Mouse (Mus musculus) midbrain, embryonic 14.5 days (tissue): ENCODE results near the gene Pole4. TPM values are rescaled to one million over a fixed set of nuclear protein-coding genes. Genes with fewer than 3 reads are reported as not detected.

Experiments used
- ATAC-seq: fragments of 200-750 bp; cut with Nextera tagmentation; 2 replicates; pipeline ENCODE4 v1.8.0; 2017; ENCODE audit warnings: moderate number of reproducible peaks, moderate library complexity; ENCODE audit not compliant: low FRiP score, low TSS enrichment
- DNase-seq: peaks from one replicate; pipeline ENCODE4 v3.0.0-alpha.2; 2015
- H3K27ac ChIP-seq: fragments of 300-500 bp; sonication (generic); replicated peaks from 2 replicates; pipeline ENCODE4 v1.5.1; 2014; ENCODE audit warnings: mild to moderate bottlenecking, low read depth, low read length, moderate library complexity
- H3K27me3 ChIP-seq: fragments of 300-500 bp; sonication (generic); 2 replicates; pipeline ENCODE4 v1.6.1; 2014; ENCODE audit warnings: low read length, control low read depth, mixed read lengths; ENCODE audit not compliant: control insufficient read depth, insufficient read depth
- H3K36me3 ChIP-seq: fragments of 300-500 bp; sonication (generic); 2 replicates; pipeline ENCODE4 v1.6.1; 2014; ENCODE audit warnings: low read length, control low read depth; ENCODE audit not compliant: control insufficient read depth, insufficient read depth
- H3K4me1 ChIP-seq: fragments of 300-500 bp; sonication (generic); 2 replicates; pipeline ENCODE4 v1.6.1; 2014; ENCODE audit warnings: mild to moderate bottlenecking, antibody characterized with exemption, low read length, control low read depth; ENCODE audit not compliant: control insufficient read depth, insufficient read depth
- H3K4me2 ChIP-seq: fragments of 300-500 bp; sonication (generic); 2 replicates; pipeline ENCODE4 v1.6.1; 2014; ENCODE audit warnings: mild to moderate bottlenecking, low read length, moderate library complexity
- H3K4me3 ChIP-seq: fragments of 300-500 bp; sonication (generic); replicated peaks from 2 replicates; pipeline ENCODE4 v1.5.1; 2014; ENCODE audit warnings: low read depth, low read length
- H3K9ac ChIP-seq: fragments of 300-500 bp; sonication (generic); replicated peaks from 2 replicates; pipeline ENCODE4 v1.6.1; 2014; ENCODE audit warnings: mild to moderate bottlenecking, low read length, moderate library complexity
- H3K9me3 ChIP-seq: fragments of 300-500 bp; sonication (generic); 2 replicates; pipeline ENCODE4 v1.6.1; 2016; ENCODE audit warnings: low read length, control low read depth, mixed read lengths; ENCODE audit not compliant: control insufficient read depth
- WGBS: fragments of 180-500 bp; shearing (Covaris S2); extraction: QIAGEN DNeasy Blood & Tissue Kit; methylation state at CpG from one replicate; pipeline ENCODE4 v1.1.7; 2014; 5-methylcytosine and 5-hydroxymethylcytosine counted together
- polyA plus RNA-seq: library from polyadenylated mRNA; unstranded; fragments of >200 nt; fragmentation: Nextera tagmentation; extraction: Ambion mirVana; gene quantifications from 2 replicates; pipeline ENCODE4 v1.2.1, GENCODE M21; 2014

Pole4 gene
- polyA plus RNA-seq, 1 experiment from 2014 or later = 119 TPM

DNA sequence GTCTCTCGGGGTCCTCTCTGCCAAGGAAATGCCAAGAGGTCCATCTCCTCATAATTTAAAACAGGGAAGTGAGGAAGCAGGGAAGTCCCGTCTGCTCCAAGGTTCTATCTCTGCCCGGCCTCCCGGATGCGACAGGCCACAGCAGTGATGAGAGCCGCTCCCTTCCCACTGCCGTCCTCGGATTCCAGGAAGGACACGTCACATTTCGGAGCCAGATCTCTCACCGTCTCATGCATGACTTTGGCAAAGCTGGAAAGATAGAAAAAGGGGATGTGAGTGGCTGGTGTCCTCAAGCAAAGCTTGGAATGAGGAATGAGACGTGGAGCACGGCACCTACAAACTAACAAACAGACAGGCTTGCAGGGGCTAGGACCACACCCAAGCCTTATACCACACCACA lies 22.0 kb upstream of the Pole4 start:
- H3K9ac ChIP-seq = no peak overlapping the region
- no peaks in the 10 kb centered on the region for H3K4me1 ChIP-seq
- no peak for DNase-seq
- no peak overlapping the region for H3K4me3 ChIP-seq
- no peaks in the 10 kb centered on the region for H3K27me3 ChIP-seq
- H3K36me3 ChIP-seq = no peaks in the 10 kb centered on the region
- WGBS = 96% methylated on average over 13 of the region's 13 CpGs
- no peak overlapping the region for H3K4me2 ChIP-seq
- no peaks in the 10 kb centered on the region for H3K9me3 ChIP-seq
- ATAC-seq = no peak
- H3K27ac ChIP-seq = no peak overlapping the region

DNA sequence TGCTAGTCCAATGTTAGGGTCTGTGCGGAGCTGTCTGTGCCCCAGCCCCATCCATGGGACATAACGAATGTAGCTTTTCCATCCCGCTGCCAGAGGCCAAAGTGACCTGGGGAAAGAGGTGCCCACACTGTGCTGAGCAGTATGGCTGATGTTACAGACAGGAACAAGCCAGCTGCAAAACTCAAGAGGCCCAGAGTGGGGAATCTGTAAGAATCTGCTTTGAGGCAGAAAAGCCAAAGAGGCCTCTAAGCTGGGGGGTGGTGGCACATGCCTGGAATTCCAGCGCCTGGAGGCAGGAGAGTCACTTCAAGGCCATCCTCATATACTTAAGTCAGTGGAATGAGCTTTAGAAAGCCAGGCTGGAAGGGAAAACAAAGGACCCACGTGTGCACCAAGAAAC lies 18.2 kb upstream of the Pole4 start:
- WGBS = 46% methylated on average over 5 of the region's 5 CpGs
- ATAC-seq (no peak), DNase-seq (peak; percentile 19)
- no peak overlapping the region for H3K4me3 ChIP-seq
- no peak overlapping the region for H3K4me2 ChIP-seq
- no peaks in the 10 kb centered on the region for H3K36me3 ChIP-seq
- H3K9ac ChIP-seq = no peak overlapping the region
- no peaks in the 10 kb centered on the region for H3K27me3 ChIP-seq
- no peaks in the 10 kb centered on the region for H3K9me3 ChIP-seq
- H3K27ac ChIP-seq = no peak overlapping the region
- H3K4me1 ChIP-seq = no peaks in the 10 kb centered on the region

DNA sequence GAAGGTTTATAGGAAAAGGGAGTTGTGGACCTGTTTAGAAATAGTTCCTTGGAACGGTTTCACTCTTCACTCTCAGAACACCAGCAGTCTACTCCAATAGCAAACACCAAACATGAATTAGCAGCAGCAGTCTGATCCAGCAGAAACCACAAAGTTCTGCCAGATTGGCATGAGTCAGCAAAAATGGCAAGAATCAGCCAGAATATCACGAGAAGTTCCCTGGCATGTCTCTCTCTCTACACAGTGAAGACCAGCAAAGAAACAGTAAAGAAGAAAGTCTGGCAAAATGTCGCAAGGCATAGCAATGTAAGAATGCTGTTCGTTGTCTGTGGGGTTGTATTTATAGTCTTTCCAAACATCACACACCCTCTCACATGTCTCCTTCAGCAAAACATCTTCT lies 11.0 kb upstream of the Pole4 start:
- no peak overlapping the region for H3K9ac ChIP-seq
- ATAC-seq = no peak
- no peak for DNase-seq
- no peak overlapping the region for H3K4me2 ChIP-seq
- H3K36me3 ChIP-seq = no peaks in the 10 kb centered on the region
- H3K9me3 ChIP-seq = no peaks in the 10 kb centered on the region
- WGBS = 90% methylated on average over 4 of the region's 4 CpGs
- no peaks in the 10 kb centered on the region for H3K4me1 ChIP-seq
- no peaks in the 10 kb centered on the region for H3K27me3 ChIP-seq
- H3K4me3 ChIP-seq = no peak overlapping the region
- H3K27ac ChIP-seq = no peak overlapping the region

DNA sequence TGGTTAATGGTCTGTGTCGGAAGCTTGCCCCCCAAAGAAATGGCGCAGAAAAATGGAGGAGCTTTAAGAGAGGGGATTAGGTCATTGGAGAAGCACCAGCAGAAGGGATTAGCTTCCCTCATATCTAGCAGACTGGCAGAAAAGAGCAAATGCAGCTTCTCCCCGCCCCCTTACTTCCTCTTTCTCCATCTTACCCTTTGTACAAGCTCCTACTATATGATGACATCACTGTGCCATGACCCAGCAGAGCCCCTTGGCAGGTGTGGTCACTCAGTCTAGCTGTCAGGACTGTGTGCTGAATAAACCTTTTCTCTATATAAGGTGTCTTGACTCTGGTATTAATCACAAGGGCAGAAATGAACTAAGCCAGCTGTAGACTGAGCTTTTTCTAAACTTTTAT lies 10.5 kb upstream of the Pole4 start:
- ATAC-seq (no peak), DNase-seq (no peak)
- no peak overlapping the region for H3K4me3 ChIP-seq
- H3K27ac ChIP-seq = no peak overlapping the region
- H3K4me1 ChIP-seq = no peaks in the 10 kb centered on the region
- 84% methylated on average over 3 of the region's 3 CpGs for WGBS
- no peaks in the 10 kb centered on the region for H3K36me3 ChIP-seq
- no peak overlapping the region for H3K4me2 ChIP-seq
- H3K9ac ChIP-seq = no peak overlapping the region
- H3K9me3 ChIP-seq = no peaks in the 10 kb centered on the region
- no peaks in the 10 kb centered on the region for H3K27me3 ChIP-seq

DNA sequence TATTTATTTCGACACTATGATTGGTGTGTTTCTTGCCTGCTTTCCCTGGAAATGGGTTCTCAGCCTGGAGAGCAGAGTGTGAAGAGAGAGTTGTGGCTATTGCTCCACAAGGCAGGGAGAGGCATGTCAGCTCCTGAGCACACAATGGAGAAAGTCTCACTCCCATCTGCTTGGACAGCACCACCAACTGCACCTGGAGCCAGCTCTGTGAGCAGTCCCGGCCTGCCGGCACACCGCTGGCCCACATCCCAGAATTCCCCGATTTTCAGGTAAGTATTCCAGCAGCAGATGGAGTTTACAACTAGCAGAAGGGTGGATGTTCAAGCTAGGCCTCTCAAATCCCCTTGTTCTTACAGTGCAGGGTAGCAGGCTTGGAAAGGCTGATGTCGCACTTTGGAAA lies 10.1 kb upstream of the Pole4 start:
- 88% methylated on average over 6 of the region's 6 CpGs for WGBS
- DNase-seq (no peak), ATAC-seq (no peak)
- H3K4me1 ChIP-seq = no peaks in the 10 kb centered on the region
- no peaks in the 10 kb centered on the region for H3K9me3 ChIP-seq
- H3K27ac ChIP-seq = no peak overlapping the region
- H3K4me2 ChIP-seq = no peak overlapping the region
- no peaks in the 10 kb centered on the region for H3K27me3 ChIP-seq
- H3K9ac ChIP-seq = no peak overlapping the region
- no peak overlapping the region for H3K4me3 ChIP-seq
- H3K36me3 ChIP-seq = no peaks in the 10 kb centered on the region

DNA sequence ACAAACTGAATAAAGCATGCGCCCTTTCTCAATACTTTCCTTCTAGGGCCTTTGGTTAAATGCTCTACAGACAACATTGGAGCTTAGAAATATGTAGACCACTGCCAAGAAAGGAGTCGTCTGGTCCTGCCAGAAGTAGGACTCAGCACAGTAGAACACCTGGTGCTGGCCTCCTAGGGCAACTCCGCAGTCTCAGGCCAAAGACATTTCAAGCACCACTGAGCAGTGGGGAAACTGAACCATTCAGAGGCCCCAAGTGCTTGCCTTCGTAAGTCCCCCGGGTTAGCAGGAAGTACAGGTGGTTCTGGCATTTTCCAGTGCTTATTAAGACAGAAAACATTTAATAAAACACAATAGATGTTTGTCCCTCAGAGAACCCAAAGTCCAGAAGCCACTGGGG lies 9.7 kb upstream of the Pole4 start:
- DNase-seq = no peak
- Histone ChIP-seq H3K27ac (no peak overlapping the region), H3K27me3 (no peaks in the 10 kb centered on the region), H3K4me2 (no peak overlapping the region), H3K36me3 (no peaks in the 10 kb centered on the region), H3K4me3 (no peak overlapping the region), H3K4me1 (no peaks in the 10 kb centered on the region), H3K9me3 (no peaks in the 10 kb centered on the region), H3K9ac (no peak overlapping the region)
- no peak for ATAC-seq
- 92% methylated on average over 5 of the region's 5 CpGs for WGBS

DNA sequence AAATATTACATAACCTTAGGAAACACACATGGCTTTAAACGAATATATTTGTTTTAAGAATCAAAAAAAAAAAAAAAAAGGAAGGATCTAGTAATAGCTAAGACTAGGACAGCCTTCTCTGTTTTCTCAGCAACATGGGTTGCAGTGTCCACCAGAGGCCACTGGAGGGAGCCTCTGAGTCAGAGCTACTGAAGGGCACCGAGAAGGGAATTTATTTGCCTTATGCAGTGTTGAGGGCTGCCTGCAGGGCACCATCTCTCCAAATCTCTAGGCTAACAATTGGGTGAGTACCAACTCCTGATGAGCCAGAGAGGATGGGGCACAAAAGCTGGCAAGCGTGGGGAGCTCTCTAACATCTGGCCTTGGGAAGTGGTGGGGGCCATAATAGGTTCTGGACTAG lies 9.1 kb upstream of the Pole4 start:
- H3K4me2 ChIP-seq = no peak overlapping the region
- H3K27me3 ChIP-seq = no peaks in the 10 kb centered on the region
- WGBS = 15% methylated on average over 3 of the region's 3 CpGs
- DNase-seq (peak; percentile 78), ATAC-seq (no peak)
- H3K36me3 ChIP-seq = no peaks in the 10 kb centered on the region
- H3K4me1 ChIP-seq = no peaks in the 10 kb centered on the region
- H3K9ac ChIP-seq = no peak overlapping the region
- no peaks in the 10 kb centered on the region for H3K9me3 ChIP-seq
- no peak overlapping the region for H3K4me3 ChIP-seq
- no peak overlapping the region for H3K27ac ChIP-seq

DNA sequence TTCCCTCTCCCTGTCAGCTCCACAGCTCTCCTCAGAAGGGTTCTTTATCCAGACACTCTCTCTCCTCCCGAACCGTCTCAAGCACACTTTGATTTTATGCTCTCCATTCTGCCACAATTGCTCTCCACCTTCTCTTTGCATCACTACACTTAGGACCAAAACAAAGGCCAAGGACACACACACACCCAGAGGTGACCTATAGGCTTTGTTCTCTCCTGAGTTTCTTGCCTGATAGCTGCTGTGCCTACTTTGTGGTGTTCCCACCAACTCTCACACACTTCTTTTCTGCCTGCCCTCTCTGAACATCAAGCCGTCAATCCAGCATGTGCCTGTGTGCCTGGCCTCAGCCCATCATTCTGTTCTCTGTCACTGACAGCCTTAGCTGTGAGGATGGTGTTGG lies 2.6 kb upstream of the Pole4 start:
- H3K4me1 ChIP-seq = no peaks in the 10 kb centered on the region
- no peak overlapping the region for H3K9ac ChIP-seq
- ATAC-seq = no peak
- 84% methylated on average over 3 of the region's 3 CpGs for WGBS
- no peaks in the 10 kb centered on the region for H3K27me3 ChIP-seq
- H3K27ac ChIP-seq = no peak overlapping the region
- DNase-seq = no peak
- no peak overlapping the region for H3K4me2 ChIP-seq
- H3K36me3 ChIP-seq = no peaks in the 10 kb centered on the region
- no peak overlapping the region for H3K4me3 ChIP-seq
- no peaks in the 10 kb centered on the region for H3K9me3 ChIP-seq

DNA sequence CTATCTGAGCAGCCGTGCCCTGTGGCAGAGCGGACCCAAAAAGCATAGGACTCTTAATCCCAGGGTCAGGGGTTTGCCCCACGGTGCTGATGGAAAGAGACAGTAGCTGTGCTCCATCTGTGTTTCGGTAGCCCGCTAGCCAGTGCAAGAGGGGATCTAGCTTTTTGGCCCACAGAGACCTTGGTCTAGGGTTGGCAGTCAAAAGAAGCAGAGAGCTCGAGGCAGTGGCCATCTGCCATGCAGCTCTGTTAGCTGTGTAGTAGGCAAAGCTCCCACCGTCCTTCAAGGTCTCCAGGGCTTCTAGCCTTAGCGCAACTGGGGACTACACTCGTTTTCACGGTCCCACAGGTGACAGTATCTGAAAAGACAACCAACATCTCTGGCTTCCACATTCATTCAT lies 2.1 kb upstream of the Pole4 start:
- DNase-seq (no peak), ATAC-seq (no peak)
- Histone ChIP-seq H3K27me3 (no peaks in the 10 kb centered on the region), H3K9me3 (no peaks in the 10 kb centered on the region), H3K27ac (no peak overlapping the region), H3K4me3 (no peak overlapping the region), H3K36me3 (no peaks in the 10 kb centered on the region), H3K4me2 (no peak overlapping the region), H3K9ac (no peak overlapping the region), H3K4me1 (no peaks in the 10 kb centered on the region)
- WGBS = 89% methylated on average over 10 of the region's 10 CpGs
